Mouse (Mus musculus) left cerebral cortex, adult 9 months (tissue): ENCODE measurements around the gene 1700017B05Rik.
A peak's percentile ranks its signal among the peaks of the same experiment; 100 is the strongest.

Source experiments
- DNase-seq, 2 experiments: peaks; one replicate each; pipeline ENCODE4 v3.0.0; 2022; ENCODE audit warnings: low spot score in 2 of 2

Gene 1700017B05Rik

GRCm38 (mm10) chr9:57272902-57273804 lies 10.7 kb upstream of the 1700017B05Rik start:
- DNase-seq: no peak

- DNase-seq: no peak
Observed at GRCm38 (mm10) chr9:57271837-57272562, 9.6 kb upstream of the 1700017B05Rik start.

- DNase-seq: no peak
Observed at GRCm38 (mm10) chr9:57271081-57271480, 8.7 kb upstream of the 1700017B05Rik start.

GRCm38 (mm10) chr9:57270399-57270798 lies 8.0 kb upstream of the 1700017B05Rik start:
- DNase-seq: no peak

- DNase-seq: no peak
Observed at GRCm38 (mm10) chr9:57269384-57269783, 7.0 kb upstream of the 1700017B05Rik start.

- DNase-seq: no peak
Observed at GRCm38 (mm10) chr9:57268575-57268974, 6.2 kb upstream of the 1700017B05Rik start.

- DNase-seq: no peak
Observed at GRCm38 (mm10) chr9:57268078-57268477, 5.7 kb upstream of the 1700017B05Rik start.

GRCm38 (mm10) chr9:57267421-57267820 lies 5.0 kb upstream of the 1700017B05Rik start:
- no peak for DNase-seq

- DNase-seq: no peak
Observed at GRCm38 (mm10) chr9:57265125-57265524, 2.7 kb upstream of the 1700017B05Rik start.

- no peak for DNase-seq
Observed at GRCm38 (mm10) chr9:57262795-57263684, 628 bp upstream of the 1700017B05Rik start.

GRCm38 (mm10) chr9:57261516-57261912 lies 898 bp downstream of the 1700017B05Rik start:
- peak in 1 of 2 experiments; percentile 57 for DNase-seq

GRCm38 (mm10) chr9:57260940-57261339 lies 1.5 kb downstream of the 1700017B05Rik start:
- no peak for DNase-seq

- peak; percentile 57 to 94 for DNase-seq
Observed at GRCm38 (mm10) chr9:57259736-57260135, 2.7 kb downstream of the 1700017B05Rik start.

GRCm38 (mm10) chr9:57257627-57258026 lies 4.8 kb downstream of the 1700017B05Rik start:
- DNase-seq: no peak

- DNase-seq: no peak
Observed at GRCm38 (mm10) chr9:57256861-57257260, 5.6 kb downstream of the 1700017B05Rik start.

- DNase-seq: no peak
Observed at GRCm38 (mm10) chr9:57256309-57256708, 6.1 kb downstream of the 1700017B05Rik start.

GRCm38 (mm10) chr9:57254823-57255495 lies 7.5 kb downstream of the 1700017B05Rik start:
- DNase-seq: no peak

- DNase-seq: no peak
Observed at GRCm38 (mm10) chr9:57254061-57254460, 8.4 kb downstream of the 1700017B05Rik start.

GRCm38 (mm10) chr9:57251139-57251538 lies 11.3 kb downstream of the 1700017B05Rik start:
- no peak for DNase-seq

- no peak for DNase-seq
Observed at GRCm38 (mm10) chr9:57250026-57250425, 12.4 kb downstream of the 1700017B05Rik start.
